Mouse (Mus musculus) lung, embryonic 14.5 days (tissue): ENCODE results near the gene Chst11. TPM values are rescaled to one million over a fixed set of nuclear protein-coding genes. Genes with fewer than 3 reads are reported as not detected.

Experiments
- ATAC-seq: fragments of 200-750 bp; cut with Nextera tagmentation; 2 replicates; pipeline ENCODE4 v1.8.0; 2017; ENCODE audit warnings: mild to moderate bottlenecking, moderate TSS enrichment, moderate library complexity; ENCODE audit not compliant: insufficient read depth
- DNase-seq: peaks from one replicate; pipeline ENCODE4 v3.0.0-alpha.2; 2015
- H3K27ac ChIP-seq: fragments of 300-500 bp; sonication (generic); 2 replicates; pipeline ENCODE4 v1.5.1; 2014; ENCODE audit warnings: low read depth, mild to moderate bottlenecking, moderate library complexity
- H3K27me3 ChIP-seq: fragments of 300-500 bp; sonication (generic); 2 replicates; pipeline ENCODE4 v1.6.1; 2014; ENCODE audit warnings: low read length, control low read depth; ENCODE audit not compliant: insufficient read depth
- H3K36me3 ChIP-seq: fragments of 300-500 bp; sonication (generic); 2 replicates; pipeline ENCODE4 v1.6.1; 2014; ENCODE audit warnings: control low read depth; ENCODE audit not compliant: insufficient read depth
- H3K4me1 ChIP-seq: fragments of 300-500 bp; sonication (generic); 2 replicates; pipeline ENCODE4 v1.6.1; 2014; ENCODE audit warnings: antibody characterized with exemption, control low read depth; ENCODE audit not compliant: insufficient read depth
- H3K4me2 ChIP-seq: fragments of 300-500 bp; sonication (generic); 2 replicates; pipeline ENCODE4 v1.6.1; 2014; ENCODE audit warnings: mild to moderate bottlenecking
- H3K4me3 ChIP-seq: fragments of 300-500 bp; sonication (generic); 2 replicates; pipeline ENCODE4 v1.5.1; 2014; ENCODE audit warnings: low read depth, low read length
- H3K9ac ChIP-seq: fragments of 300-500 bp; sonication (generic); 2 replicates; pipeline ENCODE4 v1.6.1; 2014
- H3K9me3 ChIP-seq: fragments of 300-500 bp; sonication (generic); 2 replicates; pipeline ENCODE4 v1.6.1; 2016; ENCODE audit warnings: low read depth, low read length, control low read depth
- CTCF ChIP-seq: IDR thresholded peaks from 2 replicates; pipeline ENCODE4 v1.5.1; 2016; ENCODE audit warnings: antibody characterized with exemption, low read depth
- WGBS: fragments of 180-500 bp; shearing (Covaris S2); extraction: QIAGEN DNeasy Blood & Tissue Kit; methylation state at CpG from one replicate; pipeline ENCODE4 v1.1.7; 2014; 5-methylcytosine and 5-hydroxymethylcytosine counted together
- polyA plus RNA-seq: library from polyadenylated mRNA; unstranded; fragments of >200 nt; fragmentation: Nextera tagmentation; extraction: Ambion mirVana; gene quantifications from 2 replicates; pipeline ENCODE4 v1.2.1, GENCODE M21; 2014

The Chst11 gene
- polyA plus RNA-seq, 1 experiment from 2014 or later, result 2.6 TPM

DNA sequence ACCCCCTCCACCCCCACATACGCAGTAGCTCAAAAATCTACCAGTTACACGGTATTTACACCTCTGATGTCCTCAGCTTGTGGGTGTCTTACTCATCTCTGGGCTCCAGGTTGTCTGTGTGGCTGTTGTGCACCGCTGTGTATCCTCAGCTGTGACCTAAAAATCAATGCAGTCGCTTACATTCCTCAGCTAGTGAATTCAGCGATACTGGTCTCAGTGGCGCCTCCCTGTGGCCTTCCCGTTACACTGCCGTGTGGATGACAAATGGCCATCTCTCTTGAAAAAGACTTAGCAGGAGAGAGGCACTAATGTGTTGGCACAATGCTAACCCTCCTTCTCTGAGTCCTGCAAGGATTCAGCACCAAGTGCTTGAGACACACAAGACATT is 197.3 kb downstream of the Chst11 start:
- no peak overlapping the region for H3K4me3 ChIP-seq
- WGBS, result 37% methylated on average over 8 of the region's 8 CpGs
- H3K36me3 ChIP-seq, result no peaks in the 10 kb centered on the region
- no peak overlapping the region for H3K9ac ChIP-seq
- peaks cover 6% of the 10 kb centered on the region for H3K4me1 ChIP-seq
- H3K9me3 ChIP-seq, result no peaks in the 10 kb centered on the region
- no peak for ATAC-seq
- H3K4me2 ChIP-seq, result no peak overlapping the region
- TF ChIP-seq CTCF, result peak; percentile 76
- no peaks in the 10 kb centered on the region for H3K27me3 ChIP-seq
- peak; percentile 78 for DNase-seq
- no peak overlapping the region for H3K27ac ChIP-seq

DNA sequence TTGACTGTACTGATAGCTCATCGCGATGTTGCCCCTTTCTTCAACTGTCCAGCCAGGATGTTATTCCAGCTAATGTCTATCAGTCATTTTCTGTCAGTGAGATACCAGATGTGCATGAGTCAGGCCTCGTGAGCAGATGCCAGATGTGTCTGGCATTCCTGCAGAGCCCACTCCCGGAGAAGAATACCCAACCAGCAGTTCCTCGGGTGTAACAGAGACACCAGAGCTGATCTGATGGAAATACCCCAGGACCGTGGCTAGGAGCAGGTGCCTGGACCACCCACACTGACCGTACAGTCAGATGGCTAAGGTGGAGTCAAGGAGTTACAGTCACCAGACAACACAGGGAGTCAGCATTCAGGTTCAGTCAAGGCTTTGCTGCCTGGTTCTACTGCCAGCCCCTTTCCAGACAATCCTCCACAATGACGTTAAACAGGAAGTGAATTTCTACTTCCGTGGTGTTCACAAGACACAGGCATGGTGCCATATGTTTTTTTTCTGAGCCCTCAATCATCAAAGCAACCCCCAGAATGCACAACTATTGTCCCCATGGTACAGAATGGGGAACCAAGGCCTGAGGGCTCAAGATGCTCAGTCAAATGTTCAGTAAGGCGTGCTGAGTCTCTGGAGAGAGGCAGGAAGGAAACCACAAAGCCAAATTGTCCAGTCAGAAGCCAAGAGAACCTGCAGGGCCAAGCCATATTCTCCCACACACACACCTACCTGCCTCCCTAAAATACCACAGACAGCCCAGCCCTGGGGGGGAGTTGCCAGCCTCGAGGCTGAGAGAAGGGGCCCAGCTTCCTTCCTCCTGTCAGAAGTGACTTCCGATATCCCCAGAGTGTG is 198.6 kb downstream of the Chst11 start:
- WGBS, result 43% methylated on average over 12 of the region's 12 CpGs
- Histone ChIP-seq H3K27ac (no peak overlapping the region), H3K4me2 (no peak overlapping the region), H3K4me1 (peaks cover 6% of the 10 kb centered on the region), H3K36me3 (no peaks in the 10 kb centered on the region), H3K27me3 (no peaks in the 10 kb centered on the region), H3K4me3 (no peak overlapping the region), H3K9ac (no peak overlapping the region), H3K9me3 (no peaks in the 10 kb centered on the region)
- TF ChIP-seq CTCF, result no peak
- DNase-seq, result peak; percentile 25
- ATAC-seq, result no peak

GRCm38 (mm10) chr10:83184480-83185069 is 199.3 kb downstream of the Chst11 start:
- DNase-seq (peak; percentile 49), ATAC-seq (peak; percentile 26; the same call in 1 of the 2 replicates)
- H3K4me3 ChIP-seq, result no peak overlapping the region
- H3K36me3 ChIP-seq, result no peaks in the 10 kb centered on the region
- H3K27ac ChIP-seq, result no peak overlapping the region
- no peak overlapping the region for H3K4me2 ChIP-seq
- peaks cover 6% of the 10 kb centered on the region for H3K4me1 ChIP-seq
- no peak for TF ChIP-seq CTCF
- H3K9me3 ChIP-seq, result no peaks in the 10 kb centered on the region
- H3K9ac ChIP-seq, result no peak overlapping the region
- H3K27me3 ChIP-seq, result no peaks in the 10 kb centered on the region
- 31% methylated on average over 7 of the region's 7 CpGs for WGBS

- Histone ChIP-seq H3K9me3 (no peaks in the 10 kb centered on the region), H3K4me3 (no peak overlapping the region)
Measured at GRCm38 (mm10) chr10:83185121-83185520, 199.8 kb downstream of the Chst11 start.

DNA sequence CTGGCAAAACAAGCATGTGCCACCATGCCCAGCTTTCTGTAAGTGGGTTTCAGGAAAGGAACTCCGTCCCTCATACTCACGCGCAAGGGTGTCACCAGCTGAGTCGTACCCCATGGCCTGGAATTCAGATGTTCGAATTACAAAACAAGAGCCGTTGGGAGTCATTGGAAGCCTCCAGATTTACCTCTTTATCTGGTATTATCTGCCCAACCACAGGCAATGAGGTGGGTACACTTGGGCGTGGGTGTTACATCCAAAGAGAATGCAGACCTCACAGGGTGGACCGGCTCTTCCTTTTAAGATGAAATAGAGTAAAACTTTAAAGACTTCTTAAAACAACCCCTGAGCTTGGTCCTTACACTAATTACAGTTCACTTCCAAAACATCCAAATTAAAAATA is 200.9 kb downstream of the Chst11 start:
- no peaks in the 10 kb centered on the region for H3K9me3 ChIP-seq
- H3K4me1 ChIP-seq, result peaks cover 6% of the 10 kb centered on the region
- H3K36me3 ChIP-seq, result no peaks in the 10 kb centered on the region
- TF ChIP-seq CTCF, result no peak
- no peaks in the 10 kb centered on the region for H3K27me3 ChIP-seq
- H3K4me2 ChIP-seq, result no peak overlapping the region
- ATAC-seq (no peak), DNase-seq (no peak)
- H3K27ac ChIP-seq, result no peak overlapping the region
- 85% methylated on average over 8 of the region's 8 CpGs for WGBS
- H3K9ac ChIP-seq, result no peak overlapping the region
- no peak overlapping the region for H3K4me3 ChIP-seq

More at GRCm38 (mm10) chr10:83185121-83185520, 199.8 kb downstream of the Chst11 start:
- TF ChIP-seq CTCF, result no peak
- Histone ChIP-seq H3K4me2 (no peak overlapping the region), H3K4me1 (peaks cover 6% of the 10 kb centered on the region), H3K36me3 (no peaks in the 10 kb centered on the region), H3K9ac (no peak overlapping the region), H3K27me3 (no peaks in the 10 kb centered on the region), H3K27ac (no peak overlapping the region)
- DNase-seq (no peak), ATAC-seq (no peak)
- WGBS, result 88% methylated on average over 6 of the region's 6 CpGs

- Histone ChIP-seq H3K4me3 (no peak overlapping the region), H3K27me3 (no peaks in the 10 kb centered on the region), H3K4me1 (peaks cover 6% of the 10 kb centered on the region), H3K9ac (no peak overlapping the region), H3K36me3 (no peaks in the 10 kb centered on the region), H3K27ac (no peak overlapping the region), H3K9me3 (no peaks in the 10 kb centered on the region), H3K4me2 (no peak overlapping the region)
- no peak for TF ChIP-seq CTCF
- ATAC-seq, result peak; percentile 68
- WGBS, result 49% methylated on average over 5 of the region's 5 CpGs
- peak; percentile 69 for DNase-seq
Measured at GRCm38 (mm10) chr10:83186984-83187383, 201.7 kb downstream of the Chst11 start.

DNA sequence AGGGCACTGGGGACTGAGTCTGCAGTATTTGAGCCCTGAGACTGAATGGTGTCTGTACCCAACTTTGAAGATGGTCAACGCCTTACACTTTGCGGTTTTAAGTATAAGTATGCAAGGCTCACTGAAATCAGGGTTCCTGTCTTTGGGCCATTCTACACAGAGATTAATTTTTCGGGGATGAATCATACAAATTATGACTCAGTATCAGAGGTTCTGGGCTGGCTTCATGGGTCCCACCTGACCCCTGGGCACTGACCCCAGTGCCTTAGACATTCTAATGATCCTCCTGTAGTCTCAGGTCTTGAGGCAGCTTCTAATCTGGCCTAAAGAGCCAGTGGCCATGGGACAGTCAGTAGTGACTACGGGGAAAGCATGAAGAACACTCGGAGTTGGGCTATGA is 203.8 kb downstream of the Chst11 start:
- Histone ChIP-seq H3K27me3 (no peaks in the 10 kb centered on the region), H3K9ac (no peak overlapping the region), H3K36me3 (no peaks in the 10 kb centered on the region), H3K9me3 (no peaks in the 10 kb centered on the region), H3K4me3 (no peak overlapping the region), H3K4me1 (peaks cover 3% of the 10 kb centered on the region), H3K4me2 (no peak overlapping the region), H3K27ac (no peak overlapping the region)
- TF ChIP-seq CTCF, result no peak
- whole genome bisulfite sequencing, result 92% methylated on average over 5 of the region's 5 CpGs
- DNase-seq, result no peak
- no peak for ATAC-seq
